ENCODE assay signal across 11 mouse cellular contexts in the genomic region with DNA sequence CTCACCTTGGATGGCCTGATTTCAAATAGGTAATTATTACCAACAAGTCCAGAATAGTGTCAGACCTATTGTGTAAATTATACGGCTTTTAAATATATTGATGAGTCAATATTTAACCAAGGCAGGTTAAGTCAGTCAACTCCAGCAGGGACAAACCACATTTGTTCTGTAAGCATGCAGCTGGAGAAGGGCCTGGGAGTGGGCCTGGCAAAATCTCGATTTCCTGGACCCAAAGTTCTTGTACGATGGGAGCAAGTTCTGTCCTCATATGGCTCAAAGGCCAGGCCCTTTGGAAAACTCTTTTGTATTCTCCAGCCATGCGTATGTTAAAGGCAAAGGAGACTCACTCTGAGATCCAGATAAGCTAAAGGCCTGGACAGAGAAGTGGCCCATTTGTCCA.
DNase-seq lines count a peak whose midpoint lies in the region; ATAC-seq and TF ChIP-seq lines count a peak whose summit lies in the region.
"Had no signal": no experiment of that assay in that cellular context is flagged by ENCODE, and none has a peak within 500 bp of the region (broad histone marks: within the 10 kb centered on the region; RNA-seq: fewer than 3 reads in every experiment).

No protein-coding gene starts in this region.

- peak; percentile 90 for DNase-seq in liver, adult 2 months (ENCODE audit: extremely low read depth, low read depth, low spot score)
- DNase-seq in liver: no peak
- peak; percentile 12 for DNase-seq in forelimb bud, embryonic 11.5 days (ENCODE audit: low read depth, low spot score)
- DNase-seq in kidney, adult 9 months: peak; percentile 54
- DNase-seq in gastrocnemius, postnatal 14 days: no peak
- no peak for DNase-seq in thymus, postnatal 10 days (ENCODE audit: low spot score in 2 of 2)
- DNase-seq: forebrain, postnatal 0 days; heart, postnatal 10 days; right cerebral cortex, postnatal 25 days had no signal

- no peak overlapping the region for H3K27ac ChIP-seq in liver, adult 2 months (replicated peaks; ENCODE audit: insufficient read depth, low read depth, low read length)
- peak overlapping the region; percentile 43 for H3K27ac ChIP-seq in limb, embryonic 15.5 days

- H3K4me1 ChIP-seq in liver, adult 2 months (ENCODE audit: control insufficient read depth, insufficient read depth, low read length): peaks cover 11% of the 10 kb centered on the region
- H3K4me1 ChIP-seq in limb, embryonic 15.5 days: peaks cover 45% of the 10 kb centered on the region

- no peak for TF ChIP-seq CTCF in liver, adult 2 months (IDR thresholded peaks at IDR 0.05; ENCODE audit: low read depth, low read length)

- no peak overlapping the region for H3K4me3 ChIP-seq in liver, adult 2 months (ENCODE audit: insufficient read depth, low read depth, low read length)
- no peak overlapping the region for H3K4me3 ChIP-seq in limb, embryonic 15.5 days

- H3K27me3 ChIP-seq in liver, adult 2 months (ENCODE audit: control insufficient read depth, insufficient read depth, low read length): no peaks in the 10 kb centered on the region; the same call in 1 of the 2 replicates
- no peaks in the 10 kb centered on the region for H3K27me3 ChIP-seq in limb, embryonic 15.5 days
- H3K27me3 ChIP-seq: CH12.LX had no signal

- H3K36me3 ChIP-seq in liver, adult 2 months (ENCODE audit: control insufficient read depth, insufficient read depth, low read length): no peaks in the 10 kb centered on the region
- H3K36me3 ChIP-seq in limb, embryonic 15.5 days: no peaks in the 10 kb centered on the region

- intact Hi-C loops in gastrocnemius, postnatal 14 days (cut with DNase I; ENCODE audit: low total_unique reads): no loop called here

- TF ChIP-seq POLR2A in liver, adult 2 months (IDR thresholded peaks at IDR 0.05; ENCODE audit: extremely low read depth, insufficient read depth, low read length): no peak

- H3K4me2 ChIP-seq in limb, embryonic 15.5 days: no peak overlapping the region

- no peaks in the 10 kb centered on the region for H3K9me3 ChIP-seq in limb, embryonic 15.5 days

- WGBS in liver, adult 2 months: 22% methylated on average over 4 of the region's 4 CpGs
- 43% methylated on average over 4 of the region's 4 CpGs for WGBS in limb, embryonic 15.5 days

- no peak overlapping the region for H3K9ac ChIP-seq in liver, adult 2 months (ENCODE audit: low read depth, low read length)
- H3K9ac ChIP-seq in limb, embryonic 15.5 days: no peak overlapping the region
- H3K9ac ChIP-seq: forebrain, postnatal 0 days had no signal

- ATAC-seq in limb, embryonic 15.5 days (ENCODE audit: insufficient number of reproducible peaks, low FRiP score, low TSS enrichment, low read depth): no peak
- ATAC-seq: forebrain, postnatal 0 days had no signal

- H3K79me2 ChIP-seq in liver, adult 2 months (ENCODE audit: control insufficient read depth, insufficient read depth, low read length): no peaks in the 10 kb centered on the region

Comparison
In these comparisons a context has a peak if more than half of its experiments do, and no peak if none do; other contexts are left out.
1. DNase-seq: peak in liver, adult 2 months (single experiment), forelimb bud, embryonic 11.5 days (single experiment) and kidney, adult 9 months (single experiment); none in liver (single experiment), gastrocnemius, postnatal 14 days (single experiment) and thymus, postnatal 10 days (0 of 2).